In genomic region chr8:89525041-89525440, GRCm38 (mm10) we compare ENCODE assay signal across 28 mouse cellular contexts.
A peak's percentile ranks its signal among the peaks of the same experiment; 100 is the strongest.
DNase-seq lines count a peak whose midpoint lies in the region; ATAC-seq lines count a peak whose summit lies in the region.
"Had no signal": no experiment of that assay in that cellular context is flagged by ENCODE, and none has a peak within 500 bp of the region (broad histone marks: within the 10 kb centered on the region; RNA-seq: fewer than 3 reads in every experiment).

No protein-coding gene starts in this region.

- ATAC-seq in liver, embryonic 12.5 days: no peak
- ATAC-seq in liver, embryonic 13.5 days (ENCODE audit: low read depth): peak; percentile 68
- ATAC-seq in liver, embryonic 16.5 days (ENCODE audit: low read depth): peak; percentile 87
- ATAC-seq: forebrain, embryonic 13.5 days; forebrain, embryonic 16.5 days; hindbrain, embryonic 16.5 days; Patski had no signal

- no peaks in the 10 kb centered on the region for H3K36me3 ChIP-seq in liver, embryonic 12.5 days
- H3K36me3 ChIP-seq in liver, embryonic 13.5 days: no peaks in the 10 kb centered on the region
- no peaks in the 10 kb centered on the region for H3K36me3 ChIP-seq in liver, embryonic 16.5 days (ENCODE audit: control insufficient read depth, insufficient read depth)
- H3K36me3 ChIP-seq: forebrain, embryonic 10.5 days; G1E; heart, embryonic 12.5 days; heart, embryonic 15.5 days; hindbrain, embryonic 10.5 days; hindbrain, embryonic 13.5 days had no signal

- no peak overlapping the region for H3K4me3 ChIP-seq in liver, embryonic 12.5 days
- no peak overlapping the region for H3K4me3 ChIP-seq in liver, embryonic 13.5 days (replicated peaks)
- H3K4me3 ChIP-seq in liver, embryonic 16.5 days (ENCODE audit: low read depth, low read length): no peak overlapping the region
- H3K4me3 ChIP-seq: forebrain, embryonic 10.5 days; forebrain, embryonic 13.5 days; heart, embryonic 12.5 days; heart, embryonic 15.5 days; hindbrain, embryonic 10.5 days; hindbrain, embryonic 13.5 days had no signal

- H3K27me3 ChIP-seq in liver, embryonic 12.5 days (replicated peaks): no peaks in the 10 kb centered on the region
- no peaks in the 10 kb centered on the region for H3K27me3 ChIP-seq in liver, embryonic 13.5 days
- no peaks in the 10 kb centered on the region for H3K27me3 ChIP-seq in liver, embryonic 16.5 days (ENCODE audit: control insufficient read depth, insufficient read depth, low read depth, low read length)
- H3K27me3 ChIP-seq: CH12.LX; heart, embryonic 12.5 days; heart, embryonic 15.5 days; hindbrain, embryonic 13.5 days had no signal

- no peaks in the 10 kb centered on the region for H3K9me3 ChIP-seq in liver, embryonic 12.5 days (replicated peaks)
- no peaks in the 10 kb centered on the region for H3K9me3 ChIP-seq in liver, embryonic 13.5 days (replicated peaks)
- no peaks in the 10 kb centered on the region for H3K9me3 ChIP-seq in liver, embryonic 16.5 days (replicated peaks; ENCODE audit: control insufficient read depth, low read length)
- H3K9me3 ChIP-seq: forebrain, embryonic 10.5 days; forebrain, embryonic 13.5 days; heart, embryonic 12.5 days; heart, embryonic 15.5 days; hindbrain, embryonic 10.5 days; hindbrain, embryonic 13.5 days had no signal

- no peaks in the 10 kb centered on the region for H3K4me1 ChIP-seq in liver, embryonic 12.5 days
- peaks cover 4% of the 10 kb centered on the region; the same call in 1 of the 2 replicates for H3K4me1 ChIP-seq in liver, embryonic 13.5 days (replicated peaks)
- H3K4me1 ChIP-seq in liver, embryonic 16.5 days (ENCODE audit: control insufficient read depth, low read depth, low read length): no peaks in the 10 kb centered on the region
- H3K4me1 ChIP-seq: forebrain, embryonic 13.5 days; heart, embryonic 12.5 days; heart, embryonic 15.5 days; hindbrain, embryonic 10.5 days; hindbrain, embryonic 13.5 days had no signal

- H3K4me2 ChIP-seq in liver, embryonic 12.5 days: no peak overlapping the region
- H3K4me2 ChIP-seq in liver, embryonic 13.5 days: no peak overlapping the region
- H3K4me2 ChIP-seq in liver, embryonic 16.5 days (ENCODE audit: low read depth, low read length): no peak overlapping the region
- H3K4me2 ChIP-seq: forebrain, embryonic 13.5 days; heart, embryonic 12.5 days; heart, embryonic 15.5 days; hindbrain, embryonic 13.5 days had no signal

- no peak overlapping the region for H3K27ac ChIP-seq in liver, embryonic 12.5 days
- no peak overlapping the region for H3K27ac ChIP-seq in liver, embryonic 13.5 days
- no peak overlapping the region for H3K27ac ChIP-seq in liver, embryonic 16.5 days (ENCODE audit: low read length)
- H3K27ac ChIP-seq: forebrain, embryonic 10.5 days; forebrain, embryonic 13.5 days; heart, embryonic 15.5 days; hindbrain, embryonic 10.5 days; hindbrain, embryonic 13.5 days had no signal

- no peak overlapping the region for H3K9ac ChIP-seq in liver, embryonic 12.5 days
- no peak overlapping the region for H3K9ac ChIP-seq in liver, embryonic 13.5 days
- H3K9ac ChIP-seq in liver, embryonic 16.5 days (ENCODE audit: low read depth, low read length): no peak overlapping the region
- H3K9ac ChIP-seq: forebrain, embryonic 13.5 days; heart, embryonic 12.5 days; heart, embryonic 15.5 days; hindbrain, embryonic 13.5 days had no signal

- peak; percentile 3 for DNase-seq in liver
- no peak for DNase-seq in liver, embryonic 13.5 days
- no peak for DNase-seq in thymus, postnatal 36 days
- no peak for DNase-seq in cerebellum, postnatal 36 days
- no peak for DNase-seq in urinary bladder, adult 18-20 months (ENCODE audit: low spot score in 2 of 2)
- DNase-seq: adrenal gland, postnatal 10 days; adrenal gland, postnatal 36 days; B cell, adult 2 months; cerebellum, adult 11 months; cerebellum, adult 2 months; cerebellum, postnatal 10 days; gastrocnemius, postnatal 10 days; gastrocnemius, postnatal 36 days; heart, postnatal 10 days; heart, postnatal 36 days had no signal

- WGBS in liver, embryonic 12.5 days (ENCODE audit: insufficient replicate concordance): 63% methylated on average over 6 of the region's 6 CpGs
- 62% methylated on average over 6 of the region's 6 CpGs for WGBS in liver, embryonic 13.5 days (ENCODE audit: insufficient replicate concordance)
- WGBS in liver, embryonic 16.5 days (ENCODE audit: insufficient replicate concordance): 56% methylated on average over 6 of the region's 6 CpGs
